Mouse (Mus musculus) adrenal gland, postnatal 25 days (tissue): ENCODE data around the gene Rpusd4. TPM values are rescaled to one million over a fixed set of nuclear protein-coding genes. Genes with fewer than 3 reads are reported as not detected.

Source experiments
- DNase-seq: peaks from one replicate; pipeline ENCODE4 v3.0.0; 2021; ENCODE audit warnings: mixed read lengths
- long read RNA-seq: library from polyadenylated mRNA; stranded (forward); transcript quantifications from one replicate; pipeline ENCODE4 v2.0.0, GENCODE M21; 2021
- total RNA-seq: library from RNA; stranded (reverse); gene quantifications from 2 replicates; pipeline ENCODE4 v1.2.3, GENCODE M21; 2021

Gene Rpusd4
- total RNA-seq, result 18.1 and 19.8 TPM in 2 replicates
- long read RNA-seq, transcript Rpusd4-201 (7 exons, 1,821 nt), result major isoform, 19 of 24 reads
- long read RNA-seq, partial matches to known transcripts, result 3 of 24 reads
- long read RNA-seq, other reads (novel, unspliced or antisense), result 1 of 24 reads

- DNase-seq, result peak; percentile 94
These were observed at the start of gene Rpusd4, which contains the start of gene Fam118b for GRCm38 (mm10) chr9:35267146-35267975. Gene Rpusd4 (plus strand): TSS chr9:35267865. Gene Fam118b (minus strand): TSS chr9:35267805.

DNA sequence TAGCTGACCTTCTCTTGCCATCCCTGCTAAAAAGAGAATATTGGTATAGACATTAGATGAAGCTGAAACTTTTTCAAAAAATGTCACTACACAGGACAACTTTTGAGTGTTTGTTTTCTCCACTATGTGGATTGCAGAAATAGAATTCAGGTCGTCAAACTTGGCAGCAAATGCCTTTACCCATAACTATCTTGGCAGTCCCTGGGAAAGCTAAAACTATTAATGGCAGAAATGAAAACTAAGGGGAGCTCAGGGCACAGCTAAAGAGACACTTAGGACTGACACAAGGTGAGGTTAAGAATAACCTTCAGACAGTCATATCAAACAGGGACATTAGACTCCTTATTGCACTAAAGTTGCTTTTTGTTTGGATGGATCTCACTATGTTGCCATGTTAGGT is 49.7 kb upstream of the Rpusd4 start:
- no peak for DNase-seq

DNA sequence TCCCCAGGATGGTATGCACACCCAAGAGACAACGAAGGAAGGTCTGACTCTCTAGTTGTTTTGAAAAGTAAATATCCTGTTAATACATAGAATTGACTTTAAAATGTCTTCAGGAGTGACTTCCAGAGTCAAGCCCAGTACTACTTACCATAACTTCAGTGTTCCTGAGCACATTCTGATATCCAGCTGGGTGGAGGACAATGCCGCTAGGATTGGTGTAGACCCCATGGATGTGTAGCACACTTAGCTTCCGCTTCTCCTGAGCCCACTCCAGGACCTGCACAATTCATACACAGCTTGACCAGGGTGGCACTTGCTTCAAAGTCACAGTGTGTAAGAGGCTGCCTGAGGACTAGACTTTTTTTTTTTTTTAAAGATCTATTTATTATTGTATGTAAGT is 44.2 kb upstream of the Rpusd4 start:
- DNase-seq, result no peak

DNA sequence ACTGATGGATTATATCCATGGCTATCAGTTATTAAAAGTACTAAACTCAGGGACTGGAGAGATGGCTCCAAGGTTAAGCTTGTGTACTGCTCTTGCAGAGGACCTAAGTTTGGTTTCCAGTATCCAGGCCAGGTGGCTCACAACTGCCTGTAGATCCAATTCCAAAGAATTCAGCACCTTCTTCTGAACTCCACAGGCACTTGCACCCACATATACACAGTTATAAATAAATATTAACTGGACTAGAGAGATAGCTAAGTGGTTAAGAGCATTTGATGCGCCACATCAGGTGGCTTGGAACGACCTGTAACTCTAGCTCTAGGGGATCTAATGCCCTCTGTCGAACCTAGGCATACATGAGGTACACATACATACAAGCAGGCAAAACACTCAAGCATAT is 39.0 kb upstream of the Rpusd4 start:
- no peak for DNase-seq

DNA sequence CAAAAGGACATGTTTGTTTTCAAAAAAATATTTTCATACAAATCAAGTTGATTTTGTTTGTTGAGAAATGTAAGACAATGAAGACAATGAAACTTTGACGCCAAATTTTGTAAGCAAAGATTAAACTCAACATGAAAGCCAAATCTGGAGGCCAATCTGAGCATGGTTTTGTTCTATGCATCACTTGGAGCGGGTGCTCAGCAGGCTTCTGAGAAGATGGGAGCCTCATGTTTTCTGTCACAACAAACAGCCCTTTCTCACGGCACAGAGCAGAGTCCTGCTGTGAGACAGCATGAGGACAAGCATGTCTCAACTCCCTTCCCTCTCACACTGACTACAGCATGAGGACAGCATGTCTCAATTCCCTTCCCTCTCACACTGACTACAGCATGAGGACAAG is 31.7 kb upstream of the Rpusd4 start:
- no peak for DNase-seq

DNA sequence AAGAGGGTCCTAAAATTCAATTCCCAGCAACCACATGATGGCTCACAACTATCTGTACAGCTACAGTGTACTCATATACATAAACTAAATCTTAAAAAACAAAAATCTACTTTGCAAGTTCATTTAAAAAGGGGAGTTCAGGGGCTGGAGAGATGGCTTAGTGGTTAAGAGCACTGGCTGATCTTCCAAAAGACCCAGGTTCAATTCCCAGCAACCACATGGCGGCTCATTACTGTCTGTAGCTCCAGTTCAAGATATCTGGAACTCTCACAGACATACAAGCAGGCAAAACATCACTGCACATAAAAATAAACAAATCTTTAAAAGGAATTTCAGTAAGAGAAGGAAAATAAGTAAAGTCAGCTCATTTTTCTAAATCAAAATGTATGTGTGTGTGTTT is 29.3 kb upstream of the Rpusd4 start:
- no peak for DNase-seq

DNA sequence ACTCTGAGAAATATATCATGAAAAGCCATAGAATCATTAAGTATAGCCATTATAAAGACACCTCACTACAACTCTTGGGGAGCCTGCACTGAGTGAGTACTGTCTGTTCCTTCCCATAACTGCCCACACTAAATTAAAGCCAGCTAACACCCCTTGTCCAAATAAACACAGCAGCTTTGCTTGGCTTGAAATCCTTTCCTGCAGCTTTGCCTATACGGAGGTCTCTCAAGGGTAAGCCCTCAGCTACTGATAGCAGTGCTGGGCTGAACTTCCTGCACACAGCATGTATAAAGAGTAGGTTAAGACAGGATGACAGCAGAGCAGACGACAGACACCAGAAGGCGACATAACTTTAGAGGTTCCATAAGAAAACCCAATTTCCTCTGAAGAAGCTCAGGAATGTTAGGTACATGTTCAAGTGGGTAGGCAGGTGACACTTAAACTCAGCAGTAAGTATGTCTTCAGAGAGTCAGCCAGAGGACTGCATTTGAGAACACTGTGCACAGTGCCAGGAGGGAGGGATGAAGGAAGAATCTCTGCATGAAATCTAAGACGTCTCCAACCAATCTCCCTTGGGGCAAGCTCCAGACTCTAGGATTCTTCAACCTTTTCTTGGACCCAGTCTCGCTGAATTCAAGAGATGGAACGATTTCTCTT is 28.6 kb upstream of the Rpusd4 start:
- no peak for DNase-seq

- DNase-seq, result no peak
These were observed 27.9 kb upstream of the Rpusd4 start for GRCm38 (mm10) chr9:35239734-35240133.

DNA sequence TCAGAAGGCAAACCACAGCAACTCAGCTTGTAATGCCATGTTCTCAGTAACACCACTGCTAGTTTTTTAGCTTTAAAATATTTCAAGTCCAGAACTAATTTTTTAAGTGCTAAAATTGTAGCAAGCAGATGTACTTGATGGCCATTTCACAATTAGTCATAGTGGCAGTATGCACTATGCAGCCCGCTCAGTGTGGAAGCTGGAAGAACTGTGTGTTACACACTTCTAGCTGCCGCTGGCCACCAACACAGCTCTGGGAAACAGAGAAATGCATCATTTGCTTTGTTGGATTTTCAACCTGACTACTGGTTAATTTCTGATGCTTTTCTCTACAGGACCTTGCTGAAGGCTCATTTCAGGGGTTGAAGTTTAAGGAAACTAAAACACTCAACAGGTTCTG is 20.3 kb upstream of the Rpusd4 start:
- no peak for DNase-seq

DNA sequence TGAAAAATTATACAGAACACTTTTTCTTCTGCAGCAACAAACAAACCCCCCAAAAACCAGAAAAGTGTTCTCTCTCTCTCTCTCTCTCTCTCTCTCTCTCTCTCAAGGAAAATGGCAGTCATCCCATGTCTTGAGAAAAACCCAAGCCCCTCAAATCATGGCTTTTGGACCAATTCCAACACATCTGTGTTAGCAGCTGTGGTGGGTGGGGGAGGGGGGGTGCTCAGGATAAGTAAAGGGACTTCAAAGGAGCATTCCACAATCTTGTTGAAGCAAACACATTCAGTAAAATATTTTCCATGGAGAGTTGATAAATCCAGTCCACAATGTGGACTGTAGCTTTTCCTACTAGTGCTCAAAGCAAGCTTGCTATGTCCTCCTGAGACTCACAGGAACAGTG is 18.2 kb upstream of the Rpusd4 start:
- no peak for DNase-seq

- DNase-seq, result no peak
These were observed 10.3 kb upstream of the Rpusd4 start for GRCm38 (mm10) chr9:35257365-35257764.

- DNase-seq, result no peak
These were observed 5.2 kb upstream of the Rpusd4 start for GRCm38 (mm10) chr9:35262418-35262817.

- DNase-seq, result no peak
These were observed 4.2 kb upstream of the Rpusd4 start for GRCm38 (mm10) chr9:35263431-35263830.

DNA sequence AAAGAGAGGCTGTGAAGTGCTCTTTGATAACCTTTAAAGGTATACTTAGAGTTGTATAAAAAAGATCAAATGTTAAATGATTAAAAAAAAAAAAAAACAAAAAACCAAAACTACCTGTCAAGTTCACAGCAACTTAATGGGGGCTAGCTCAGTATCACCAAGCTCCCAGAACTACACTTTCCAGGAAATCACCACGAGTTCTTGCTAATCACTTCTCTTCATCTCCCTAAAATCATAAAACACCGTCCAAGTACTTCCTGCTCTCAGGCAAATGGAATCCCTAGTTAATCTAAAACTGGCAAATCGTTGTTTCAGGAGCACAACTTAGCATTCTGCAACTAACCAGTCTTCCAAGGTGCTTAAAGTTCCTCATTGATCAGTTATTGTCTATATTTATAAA is 3.2 kb upstream of the Rpusd4 start:
- no peak for DNase-seq

DNA sequence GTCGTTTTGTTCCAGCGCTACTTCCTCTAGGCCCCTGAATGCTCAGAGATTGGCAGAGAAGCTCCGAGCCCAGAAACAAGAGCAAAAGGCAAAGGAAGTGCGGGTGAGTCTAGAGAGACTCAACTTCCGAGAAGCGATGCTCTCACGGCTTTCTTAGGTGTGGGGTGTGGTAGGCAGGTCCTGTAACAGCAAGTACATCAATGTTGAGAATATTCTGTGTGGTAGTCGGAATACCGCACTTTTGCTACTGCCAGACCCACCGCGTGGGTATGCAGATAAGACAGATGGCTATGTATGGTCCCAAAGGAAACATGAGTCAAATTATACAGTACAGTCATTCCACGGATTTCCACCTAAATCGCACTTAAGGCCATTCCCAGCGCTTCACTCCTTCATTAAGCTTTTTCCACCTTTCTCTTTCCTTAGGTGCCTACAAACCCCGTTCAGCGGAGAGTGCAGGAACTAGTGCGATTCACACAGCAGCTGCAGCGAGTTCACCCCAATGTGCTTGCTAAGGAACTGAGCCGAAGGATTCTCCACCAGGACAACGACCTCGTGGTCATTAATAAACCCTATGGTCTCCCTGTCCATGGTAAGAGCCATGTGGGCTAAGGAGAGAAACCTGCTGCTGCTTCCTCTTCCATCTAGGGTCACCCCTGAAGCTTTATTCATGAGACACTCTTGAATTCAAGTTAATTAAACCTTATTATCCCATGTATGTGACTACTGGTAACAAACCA is 481 bp downstream of the Rpusd4 start:
- no peak for DNase-seq

DNA sequence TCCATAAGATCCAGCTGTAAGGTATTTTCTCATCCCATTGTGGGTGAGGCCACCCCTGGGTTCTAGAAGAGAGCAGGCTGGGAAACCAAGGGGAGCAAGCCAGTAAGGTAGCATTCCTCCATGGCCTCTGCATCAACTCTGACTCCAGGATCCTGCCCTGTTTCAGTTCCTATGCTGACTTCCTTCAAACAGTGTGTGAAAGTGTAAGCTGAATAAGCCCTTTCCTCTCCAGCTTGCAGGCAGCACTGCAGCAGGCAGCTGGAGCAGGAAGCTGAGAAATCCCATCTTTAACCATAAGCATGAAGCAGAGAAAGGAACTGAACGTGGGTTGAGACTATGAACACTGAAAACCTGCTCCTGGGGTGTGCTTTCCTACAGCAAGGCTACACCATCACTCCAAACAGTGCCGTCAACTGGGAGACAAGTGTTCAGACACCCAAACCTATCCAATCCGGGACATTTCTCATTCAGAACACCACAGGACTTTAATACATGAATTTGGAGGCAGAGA is 10.2 kb downstream of the Rpusd4 start:
- no peak for DNase-seq

- DNase-seq, result no peak
These were observed 10.8 kb downstream of the Rpusd4 start for GRCm38 (mm10) chr9:35278451-35278850.

GRCm38 (mm10) chr9:35282006-35282850 is 14.6 kb downstream of the Rpusd4 start:
- peak; percentile 27 for DNase-seq

DNA sequence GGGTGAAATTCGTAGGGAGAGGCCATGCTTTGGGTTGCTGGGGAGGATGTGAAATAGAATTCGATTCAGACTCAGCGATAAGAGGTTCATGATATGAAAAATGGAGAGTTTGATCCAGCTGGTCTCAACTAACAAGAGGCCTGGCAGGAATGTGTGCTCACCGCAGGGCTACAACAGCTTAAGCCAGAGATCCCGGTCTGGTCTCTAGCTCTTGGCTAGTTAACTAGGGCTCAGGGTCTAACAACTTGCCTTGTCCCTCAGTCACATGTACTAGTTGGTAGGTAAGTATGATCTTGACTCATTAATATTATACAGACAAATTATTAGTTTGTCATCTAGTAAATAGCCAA is 15.2 kb downstream of the Rpusd4 start:
- DNase-seq, result no peak

DNA sequence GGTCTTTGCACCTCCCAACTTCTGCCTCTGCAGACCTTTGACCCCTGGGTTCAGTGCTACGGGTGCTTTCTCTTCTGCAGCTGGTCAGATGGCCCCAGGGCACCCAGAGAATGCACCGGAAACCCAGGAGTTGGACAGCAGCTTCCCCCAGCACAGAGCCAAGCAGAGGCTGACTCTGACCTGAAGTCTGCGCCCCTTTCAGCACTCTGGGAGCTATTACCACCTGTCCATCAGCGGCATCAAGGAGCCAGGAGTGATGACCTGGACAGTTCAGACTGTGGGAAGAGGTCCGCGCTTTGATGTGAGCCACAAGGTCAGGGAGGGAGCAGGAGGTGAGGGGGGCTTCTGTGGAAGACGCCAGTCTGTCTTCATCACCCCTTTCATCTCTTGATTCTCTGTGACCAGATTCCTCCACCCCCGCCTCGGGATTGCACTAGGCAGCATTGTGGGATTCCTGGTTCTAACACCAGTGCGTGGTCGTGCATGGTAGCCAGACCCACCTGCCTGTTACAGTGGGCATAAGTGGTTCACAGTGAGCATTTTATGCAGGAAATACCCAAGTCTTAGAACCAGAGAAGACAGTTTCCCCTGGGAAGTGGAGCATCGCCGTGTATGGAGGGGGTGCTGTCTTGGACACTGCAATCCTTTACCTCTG is 15.9 kb downstream of the Rpusd4 start:
- no peak for DNase-seq

- DNase-seq, result no peak
These were observed 16.7 kb downstream of the Rpusd4 start for GRCm38 (mm10) chr9:35284351-35284750.
